Mouse (Mus musculus): ENCODE results near the gene Zfp791. TPM values are rescaled to one million over a fixed set of nuclear protein-coding genes. Genes with fewer than 3 reads are reported as not detected.

The Zfp791 gene
- total RNA-seq, 2 experiments from 2014 or later = 2.5 to 2.8 TPM

Small RNA genes within 50 kb of the gene (microRNA-seq; reads per million reads assigned to microRNA genes)
- gene Gm23388 (0.24 to 1.0 reads per million in 2 experiments), gene Mir7070 (0.24 to 1.0 reads per million in 2 experiments)

Other genes with a start within 250 kb of the Zfp791 start
- 10 to 100 TPM; 31.7 to 32.8 TPM for gene Gcdh, start 229.2 kb downstream of the Zfp791 start, total RNA-seq (2021)
- under 1 TPM; 0.17 to 0.22 TPM for gene Klf1, start 221.2 kb downstream of the Zfp791 start, total RNA-seq (2021)
- 1 to 10 TPM; 6.4 to 7.3 TPM for gene Dnase2a, start 214.5 kb downstream of the Zfp791 start, total RNA-seq (2021)
- gene Mast1, start 185.7 kb downstream of the Zfp791 start, total RNA-seq (2021) = under 1 TPM in 1 of 2 experiments, not detected in 1; 0.07 TPM
- not detected for gene Rtbdn, start 176.1 kb downstream of the Zfp791 start, total RNA-seq (2021)
- gene Gm49661, start 153.7 kb downstream of the Zfp791 start, total RNA-seq (2021) = 1 to 10 TPM in 1 of 2 experiments, not detected in 1; 1.6 TPM
- gene Prdx2, start 153.5 kb downstream of the Zfp791 start, total RNA-seq (2021) = 100 to 1,000 TPM; 689 to 769 TPM
- 10 to 100 TPM; 53.4 to 55.4 TPM for gene Rnaseh2a, start 153.3 kb downstream of the Zfp791 start, total RNA-seq (2021)
- gene Junb, start 144.4 kb downstream of the Zfp791 start, total RNA-seq (2021) = 10 to 100 TPM; 12.6 to 12.7 TPM
- 1 to 10 TPM; 1.8 to 2.3 TPM for gene Hook2, start 132.5 kb downstream of the Zfp791 start, total RNA-seq (2021)
- gene Best2, start 108.6 kb downstream of the Zfp791 start, total RNA-seq (2021) = not detected
- 10 to 100 TPM; 78.6 to 79.7 TPM for gene Asna1, start 97.8 kb downstream of the Zfp791 start, total RNA-seq (2021)
- 100 to 1,000 TPM; 117 to 120 TPM for gene Trir, start 96.3 kb downstream of the Zfp791 start, total RNA-seq (2021)
- 10 to 100 TPM; 32.2 to 39.6 TPM for gene Tnpo2, start 86.2 kb downstream of the Zfp791 start, total RNA-seq (2021)
- gene Fbxw9, start 63.0 kb downstream of the Zfp791 start, total RNA-seq (2021) = 10 to 100 TPM; 12.6 to 13.0 TPM
- gene Gm5741, start 55.1 kb downstream of the Zfp791 start, total RNA-seq (2021) = not detected
- 10 to 100 TPM; 28.0 to 29.5 TPM for gene Dhps, start 51.3 kb downstream of the Zfp791 start, total RNA-seq (2021)
- 10 to 100 TPM; 48.5 to 51.6 TPM for gene Wdr83os, start 42.4 kb downstream of the Zfp791 start, total RNA-seq (2021)
- 10 to 100 TPM; 27.4 to 27.7 TPM for gene Wdr83, start 41.8 kb downstream of the Zfp791 start, total RNA-seq (2021)
- 10 to 100 TPM; 32.5 to 34.6 TPM for gene Man2b1, start 39.8 kb downstream of the Zfp791 start, total RNA-seq (2021)
- not detected for gene Cks1brt, start 28.8 kb upstream of the Zfp791 start, total RNA-seq (2021)
- not detected for gene Olfr371, start 102.9 kb upstream of the Zfp791 start, total RNA-seq (2021)
- 10 to 100 TPM; 16.6 to 16.7 TPM for gene Orc6, start 176.5 kb upstream of the Zfp791 start, total RNA-seq (2021)
- gene Vps35, start 176.7 kb upstream of the Zfp791 start, total RNA-seq (2021) = 10 to 100 TPM; 70.1 to 77.5 TPM

Measured in heart, postnatal 10 days (tissue).